In genomic region chr5:21424614-21425602, GRCm38 (mm10) we compare ENCODE assay signal across 8 mouse cellular contexts. TPM values are rescaled to one million over a fixed set of nuclear protein-coding genes. Genes with fewer than 3 reads are reported as not detected.
DNase-seq lines count a peak whose midpoint lies in the region; ATAC-seq lines count a peak whose summit lies in the region.

TSS of gene Ccdc146 (minus strand) at chr5:21424677.
TSS of gene Fam185a (plus strand) at chr5:21424958.

- H3K9ac ChIP-seq in forebrain, embryonic 14.5 days (ENCODE audit: low read length), result peak within 1 kb of the TSS; percentile 79
- H3K9ac ChIP-seq in neural tube, embryonic 15.5 days (replicated peaks), result peak within 1 kb of the TSS; percentile 78

- H3K27ac ChIP-seq in forebrain, embryonic 14.5 days (ENCODE audit: low read depth, low read length), result no peak within 1 kb of the TSS
- H3K27ac ChIP-seq in neural tube, embryonic 15.5 days (replicated peaks), result peak within 1 kb of the TSS; percentile 60; the same call in 1 of the 2 replicates

- WGBS in forebrain, embryonic 14.5 days, result under 1% methylated on average over 68 of the region's 68 CpGs
- under 1% methylated on average over 65 of the region's 68 CpGs for WGBS in neural tube, embryonic 15.5 days

- peak; percentile 100 for ATAC-seq in forebrain, embryonic 14.5 days
- peak; percentile 100 for ATAC-seq in neural tube, embryonic 15.5 days (ENCODE audit: low FRiP score)

- H3K27me3 ChIP-seq in forebrain, embryonic 14.5 days (replicated peaks; ENCODE audit: control insufficient read depth, insufficient read depth, low read length), result no peaks in the 10 kb centered on the region
- H3K27me3 ChIP-seq in neural tube, embryonic 15.5 days (replicated peaks), result 0 out of 2 replicates have a peak, but pooled peaks cover 3% of the 10 kb centered on the region

- intact Hi-C loops in heart, postnatal 14 days (cut with DNase I), result no loop called here

- H3K4me3 ChIP-seq in forebrain, embryonic 14.5 days (ENCODE audit: low read depth, low read length), result peak within 1 kb of the TSS; percentile 84
- peak within 1 kb of the TSS; percentile 80 for H3K4me3 ChIP-seq in neural tube, embryonic 15.5 days (replicated peaks)

- H3K36me3 ChIP-seq in forebrain, embryonic 14.5 days (ENCODE audit: control insufficient read depth, insufficient read depth, low read length), result no peaks in the 10 kb centered on the region
- H3K36me3 ChIP-seq in neural tube, embryonic 15.5 days, result no peaks in the 10 kb centered on the region

- peak; percentile 99 for DNase-seq in ES-CJ7 (ENCODE audit: low read depth, low spot score)
- peak; percentile 92 for DNase-seq in cerebellum, adult 11 months
- peak; percentile 99 for DNase-seq in forebrain, embryonic 14.5 days (ENCODE audit: low spot score)
- peak; percentile 86 to 89 for DNase-seq in heart, postnatal 14 days
- DNase-seq in layer of hippocampus, adult 11-12 months (ENCODE audit: low spot score), result peak; percentile 97
- peak; percentile 95 to 98 for DNase-seq in lung, adult 18-20 months
- peak; percentile 96 for DNase-seq in testis, postnatal 14 days (ENCODE audit: low spot score)

- H3K4me1 ChIP-seq in forebrain, embryonic 14.5 days (ENCODE audit: control insufficient read depth, insufficient read depth, low read length), result peaks cover 3% of the 10 kb centered on the region
- H3K4me1 ChIP-seq in neural tube, embryonic 15.5 days, result peaks cover 20% of the 10 kb centered on the region

- H3K4me2 ChIP-seq in forebrain, embryonic 14.5 days (ENCODE audit: low read length), result peak within 1 kb of the TSS; percentile 98
- peak within 1 kb of the TSS; percentile 98 for H3K4me2 ChIP-seq in neural tube, embryonic 15.5 days

- no peaks in the 10 kb centered on the region for H3K9me3 ChIP-seq in forebrain, embryonic 14.5 days (replicated peaks; ENCODE audit: control insufficient read depth, low read length)
- no peaks in the 10 kb centered on the region for H3K9me3 ChIP-seq in neural tube, embryonic 15.5 days (replicated peaks)

RNA-seq across cellular contexts. Expression of gene Ccdc146, which starts in this region (rescaled TPM):
- polyA plus RNA-seq in forebrain, embryonic 14.5 days (2014; fragmentation: Nextera tagmentation; extraction: Ambion mirVana), result 0.70 and 1.0 TPM in 2 replicates
- total RNA-seq in heart, postnatal 14 days (2021), result 1 to 10 TPM; 2.8 to 3.8 TPM
- 0.49 and 0.59 TPM in 2 replicates for polyA plus RNA-seq in neural tube, embryonic 15.5 days (2015; fragmentation: Nextera tagmentation; extraction: Ambion mirVana)

RNA-seq across cellular contexts. Expression of gene Fam185a, which starts in this region (rescaled TPM):
- polyA plus RNA-seq in forebrain, embryonic 14.5 days (2014; fragmentation: Nextera tagmentation; extraction: Ambion mirVana), result 6.1 and 7.9 TPM in 2 replicates
- 10 to 100 TPM; 11.5 to 12.9 TPM for total RNA-seq in heart, postnatal 14 days (2021)
- polyA plus RNA-seq in neural tube, embryonic 15.5 days (2015; fragmentation: Nextera tagmentation; extraction: Ambion mirVana), result 9.9 and 10.2 TPM in 2 replicates
